Mouse (Mus musculus): Measurements from ENCODE around the gene Cap2. TPM values are rescaled to one million over a fixed set of nuclear protein-coding genes. Genes with fewer than 3 reads are reported as not detected.

Gene Cap2
- polyA plus RNA-seq, 1 experiment from 2014 or later, result 159 TPM

GRCm38 (mm10) chr13:46515120-46515523, 13.5 kb downstream of the Cap2 start:
- Histone ChIP-seq H3K9ac (ENCODE audit: low read length) (no peak overlapping the region), H3K4me3 (ENCODE audit: control insufficient read depth in 1 of 2, insufficient read depth in 1 of 2, low read depth in 1 of 2, low read length in 2 of 2) (no peak overlapping the region), H3K27ac (replicated peaks in 1 of 2; ENCODE audit: control insufficient read depth in 1 of 2, insufficient read depth in 1 of 2, low read depth in 2 of 2, low read length in 2 of 2) (peak overlapping the region; percentile 78 to 92), H3K4me2 (ENCODE audit: low read length) (peak overlapping the region; percentile 48), H3K27me3 (ENCODE audit: control insufficient read depth, insufficient read depth, low read length) (no peaks in the 10 kb centered on the region), H3K4me1 (ENCODE audit: control insufficient read depth in 2 of 2, insufficient read depth in 2 of 2, low read length in 2 of 2) (peaks cover 18 to 44% of the 10 kb centered on the region in 2 experiments), H3K9me3 (ENCODE audit: control insufficient read depth, low read length) (peaks cover 5% of the 10 kb centered on the region; the same call in 1 of the 2 replicates), H3K36me3 (ENCODE audit: control insufficient read depth, insufficient read depth, low read length) (no peaks in the 10 kb centered on the region)
- no peak for ATAC-seq (ENCODE audit: insufficient number of reproducible peaks, insufficient read depth, low FRiP score, low read depth)
- WGBS, result 48% methylated on average over 9 of the region's 9 CpGs

- Histone ChIP-seq H3K27ac (replicated peaks in 1 of 2; ENCODE audit: control insufficient read depth in 1 of 2, insufficient read depth in 1 of 2, low read depth in 2 of 2, low read length in 2 of 2) (peak overlapping the region; percentile 78 to 92), H3K9ac (ENCODE audit: low read length) (peak overlapping the region; percentile 59), H3K4me2 (ENCODE audit: low read length) (peak overlapping the region; percentile 48), H3K4me3 (ENCODE audit: control insufficient read depth in 1 of 2, insufficient read depth in 1 of 2, low read depth in 1 of 2, low read length in 2 of 2) (no peak overlapping the region), H3K36me3 (ENCODE audit: control insufficient read depth, insufficient read depth, low read length) (peaks cover under 1% of the 10 kb centered on the region; the same call in 1 of the 2 replicates), H3K4me1 (ENCODE audit: control insufficient read depth in 2 of 2, insufficient read depth in 2 of 2, low read length in 2 of 2) (peaks cover 18 to 44% of the 10 kb centered on the region in 2 experiments), H3K9me3 (ENCODE audit: control insufficient read depth, low read length) (peaks cover 5% of the 10 kb centered on the region; the same call in 1 of the 2 replicates), H3K27me3 (ENCODE audit: control insufficient read depth, insufficient read depth, low read length) (no peaks in the 10 kb centered on the region)
- ATAC-seq (ENCODE audit: insufficient number of reproducible peaks, insufficient read depth, low FRiP score, low read depth), result no peak
- WGBS, result 47% methylated on average over 10 of the region's 10 CpGs
Observed at GRCm38 (mm10) chr13:46515524-46515923, 13.9 kb downstream of the Cap2 start.

DNA sequence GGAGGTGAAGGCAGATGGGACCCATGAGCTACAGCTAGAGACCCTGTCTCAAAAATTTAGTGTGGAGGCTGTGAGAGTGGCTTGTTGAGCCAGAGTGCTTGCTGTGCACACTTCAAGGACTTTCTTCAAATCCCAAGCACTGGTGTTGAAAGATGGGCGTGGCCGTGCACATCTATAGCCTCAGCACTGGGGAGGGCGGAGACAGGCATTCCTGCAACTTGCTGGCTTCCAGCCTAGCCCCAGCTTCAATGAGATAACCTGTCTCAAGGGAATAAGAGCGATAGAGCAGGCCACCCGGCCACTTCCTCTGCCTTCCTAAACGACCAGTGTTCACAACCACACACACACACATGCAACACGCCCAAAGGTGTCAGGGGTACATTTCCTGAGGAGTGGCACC, 14.5 kb downstream of the Cap2 start:
- 9% methylated on average over 7 of the region's 7 CpGs for WGBS

DNA sequence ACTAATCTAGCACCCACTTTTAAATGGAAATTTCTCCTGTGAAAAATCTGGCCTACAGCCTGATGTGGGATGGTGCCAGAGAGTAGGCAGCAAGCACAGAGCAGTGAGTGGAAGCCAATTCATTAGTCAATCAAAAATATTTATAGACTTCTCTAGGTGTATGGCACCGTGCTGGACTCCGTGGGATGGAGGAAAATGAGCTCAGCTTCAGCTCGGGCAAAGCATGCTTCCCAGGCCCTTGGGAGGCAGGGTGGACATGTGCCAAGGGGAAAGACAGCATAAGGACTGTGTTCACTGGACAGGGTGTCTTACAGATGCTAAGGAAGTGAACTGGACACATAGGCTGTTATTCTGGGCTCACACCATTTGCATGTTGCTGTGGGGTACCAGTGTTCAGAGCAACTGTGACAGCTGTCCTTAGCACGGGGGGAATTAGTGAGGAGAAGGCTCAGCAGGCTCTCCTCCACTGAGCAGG, 15.6 kb downstream of the Cap2 start:
- peak overlapping the region; percentile 47 to 92 for H3K27ac ChIP-seq (replicated peaks in 1 of 2; ENCODE audit: control insufficient read depth in 1 of 2, insufficient read depth in 1 of 2, low read depth in 2 of 2, low read length in 2 of 2)

More for the DNA sequence above, 14.5 kb downstream of the Cap2 start:
- peak overlapping the region; percentile 59 for H3K9ac ChIP-seq (ENCODE audit: low read length)
- peaks cover 4% of the 10 kb centered on the region; the same call in 1 of the 2 replicates for H3K36me3 ChIP-seq (ENCODE audit: control insufficient read depth, insufficient read depth, low read length)
- no peaks in the 10 kb centered on the region for H3K27me3 ChIP-seq (ENCODE audit: control insufficient read depth, insufficient read depth, low read length)
- H3K4me1 ChIP-seq (ENCODE audit: control insufficient read depth in 2 of 2, insufficient read depth in 2 of 2, low read length in 2 of 2), result peaks cover 18 to 45% of the 10 kb centered on the region in 2 experiments
- peak overlapping the region; percentile 78 to 92 for H3K27ac ChIP-seq (replicated peaks in 1 of 2; ENCODE audit: control insufficient read depth in 1 of 2, insufficient read depth in 1 of 2, low read depth in 2 of 2, low read length in 2 of 2)
- no peak overlapping the region for H3K4me3 ChIP-seq (ENCODE audit: control insufficient read depth in 1 of 2, insufficient read depth in 1 of 2, low read depth in 1 of 2, low read length in 2 of 2)
- ATAC-seq (ENCODE audit: insufficient number of reproducible peaks, insufficient read depth, low FRiP score, low read depth), result peak; percentile 79
- peaks cover 5% of the 10 kb centered on the region; the same call in 1 of the 2 replicates for H3K9me3 ChIP-seq (ENCODE audit: control insufficient read depth, low read length)
- H3K4me2 ChIP-seq (ENCODE audit: low read length), result peak overlapping the region; percentile 48

DNA sequence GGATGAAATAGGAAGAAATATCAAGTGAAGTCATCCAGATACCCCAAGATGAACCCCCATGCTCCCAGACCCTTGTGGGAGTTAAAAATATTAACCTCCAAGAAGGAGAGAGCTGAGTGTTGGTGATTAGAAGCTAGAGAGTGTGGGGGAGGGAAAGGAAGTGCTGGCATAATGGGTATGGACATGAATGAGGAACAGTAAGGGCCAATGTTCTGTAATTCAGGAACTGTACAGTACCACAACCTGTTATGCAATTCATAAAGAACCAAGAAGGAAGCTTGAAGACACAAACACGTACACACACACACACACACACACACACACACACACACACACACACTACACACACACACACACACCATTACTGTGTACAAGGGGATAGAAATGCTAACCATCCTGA, 19.8 kb downstream of the Cap2 start:
- Histone ChIP-seq H3K9me3 (ENCODE audit: control insufficient read depth, low read length) (no peaks in the 10 kb centered on the region), H3K9ac (ENCODE audit: low read length) (no peak overlapping the region), H3K4me1 (ENCODE audit: control insufficient read depth in 2 of 2, insufficient read depth in 2 of 2, low read length in 2 of 2) (peaks cover 30 to 59% of the 10 kb centered on the region in 2 experiments), H3K4me2 (ENCODE audit: low read length) (no peak overlapping the region), H3K36me3 (ENCODE audit: control insufficient read depth, insufficient read depth, low read length) (peaks cover 19% of the 10 kb centered on the region), H3K27me3 (ENCODE audit: control insufficient read depth, insufficient read depth, low read length) (no peaks in the 10 kb centered on the region), H3K4me3 (ENCODE audit: control insufficient read depth in 1 of 2, insufficient read depth in 1 of 2, low read depth in 1 of 2, low read length in 2 of 2) (no peak overlapping the region), H3K27ac (replicated peaks in 1 of 2; ENCODE audit: control insufficient read depth in 1 of 2, insufficient read depth in 1 of 2, low read depth in 2 of 2, low read length in 2 of 2) (no peak overlapping the region)
- no peak for ATAC-seq (ENCODE audit: insufficient number of reproducible peaks, insufficient read depth, low FRiP score, low read depth)
- 100% methylated on average over 1 of the region's 1 CpGs for WGBS

More for the DNA sequence above, 15.6 kb downstream of the Cap2 start:
- Histone ChIP-seq H3K9ac (ENCODE audit: low read length) (peak overlapping the region; percentile 21; the same call in 1 of the 2 replicates), H3K4me3 (ENCODE audit: control insufficient read depth in 1 of 2, insufficient read depth in 1 of 2, low read depth in 1 of 2, low read length in 2 of 2) (no peak overlapping the region), H3K4me2 (ENCODE audit: low read length) (peak overlapping the region; percentile 11; the same call in 1 of the 2 replicates), H3K36me3 (ENCODE audit: control insufficient read depth, insufficient read depth, low read length) (peaks cover 4% of the 10 kb centered on the region; the same call in 1 of the 2 replicates), H3K27me3 (ENCODE audit: control insufficient read depth, insufficient read depth, low read length) (no peaks in the 10 kb centered on the region), H3K4me1 (ENCODE audit: control insufficient read depth in 2 of 2, insufficient read depth in 2 of 2, low read length in 2 of 2) (peaks cover 18 to 53% of the 10 kb centered on the region in 2 experiments), H3K9me3 (ENCODE audit: control insufficient read depth, low read length) (peaks cover 1% of the 10 kb centered on the region; the same call in 1 of the 2 replicates)
- WGBS, result 15% methylated on average over 4 of the region's 4 CpGs
- ATAC-seq (ENCODE audit: insufficient number of reproducible peaks, insufficient read depth, low FRiP score, low read depth), result no peak

DNA sequence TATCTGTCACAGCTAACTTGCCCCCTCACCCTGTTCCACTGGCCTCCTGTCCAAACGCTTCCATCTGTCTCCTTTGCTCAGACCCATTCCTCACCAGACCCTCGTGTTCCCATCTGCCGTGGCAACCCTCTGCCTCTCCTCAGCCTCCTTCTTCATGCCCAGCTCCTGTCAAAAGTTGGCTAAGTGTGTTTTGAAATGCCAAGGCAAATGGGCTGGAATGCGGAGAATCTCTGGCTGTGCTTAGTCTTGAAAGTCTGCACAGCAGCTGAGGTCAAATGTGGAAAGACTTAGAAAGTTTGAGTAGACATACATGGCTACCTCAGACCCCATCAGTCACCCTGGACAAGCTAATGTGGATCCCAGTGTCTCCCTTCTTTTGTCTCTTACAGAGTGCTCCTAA, 21.1 kb downstream of the Cap2 start:
- WGBS, result 17% methylated on average over 4 of the region's 4 CpGs
- H3K9me3 ChIP-seq (ENCODE audit: control insufficient read depth, low read length), result no peaks in the 10 kb centered on the region
- H3K4me3 ChIP-seq (ENCODE audit: control insufficient read depth in 1 of 2, insufficient read depth in 1 of 2, low read depth in 1 of 2, low read length in 2 of 2), result no peak overlapping the region
- H3K9ac ChIP-seq (ENCODE audit: low read length), result 0 out of 2 replicates have a peak overlapping the region, but pooled peaks have one; percentile 4
- H3K4me1 ChIP-seq (ENCODE audit: control insufficient read depth in 2 of 2, insufficient read depth in 2 of 2, low read length in 2 of 2), result peaks cover 21 to 45% of the 10 kb centered on the region in 2 experiments
- H3K27ac ChIP-seq (replicated peaks in 1 of 2; ENCODE audit: control insufficient read depth in 1 of 2, insufficient read depth in 1 of 2, low read depth in 2 of 2, low read length in 2 of 2), result peak overlapping the region; percentile 86 to 93
- H3K36me3 ChIP-seq (ENCODE audit: control insufficient read depth, insufficient read depth, low read length), result peaks cover 24% of the 10 kb centered on the region
- ATAC-seq (ENCODE audit: insufficient number of reproducible peaks, insufficient read depth, low FRiP score, low read depth), result peak; percentile 51; the same call in 1 of the 2 replicates
- no peaks in the 10 kb centered on the region for H3K27me3 ChIP-seq (ENCODE audit: control insufficient read depth, insufficient read depth, low read length)
- peak overlapping the region; percentile 59; the same call in 1 of the 2 replicates for H3K4me2 ChIP-seq (ENCODE audit: low read length)

GRCm38 (mm10) chr13:46523235-46523634, 21.6 kb downstream of the Cap2 start:
- H3K4me2 ChIP-seq (ENCODE audit: low read length), result peak overlapping the region; percentile 59
- peak; percentile 68 for ATAC-seq (ENCODE audit: insufficient number of reproducible peaks, insufficient read depth, low FRiP score, low read depth)
- WGBS, result 6% methylated on average over 5 of the region's 5 CpGs

More at GRCm38 (mm10) chr13:46523235-46523634, 21.6 kb downstream of the Cap2 start:
- Histone ChIP-seq H3K4me3 (ENCODE audit: control insufficient read depth in 1 of 2, insufficient read depth in 1 of 2, low read depth in 1 of 2, low read length in 2 of 2) (no peak overlapping the region), H3K9ac (ENCODE audit: low read length) (0 out of 2 replicates have a peak overlapping the region, but pooled peaks have one; percentile 4), H3K27ac (replicated peaks in 1 of 2; ENCODE audit: control insufficient read depth in 1 of 2, insufficient read depth in 1 of 2, low read depth in 2 of 2, low read length in 2 of 2) (peak overlapping the region; percentile 86 to 93), H3K27me3 (ENCODE audit: control insufficient read depth, insufficient read depth, low read length) (no peaks in the 10 kb centered on the region), H3K9me3 (ENCODE audit: control insufficient read depth, low read length) (no peaks in the 10 kb centered on the region), H3K36me3 (ENCODE audit: control insufficient read depth, insufficient read depth, low read length) (peaks cover 28% of the 10 kb centered on the region), H3K4me1 (ENCODE audit: control insufficient read depth in 2 of 2, insufficient read depth in 2 of 2, low read length in 2 of 2) (peaks cover 21 to 43% of the 10 kb centered on the region in 2 experiments)

All from heart, embryonic 14.5 days (tissue).